Mouse (Mus musculus) heart, adult 2 months (tissue): ENCODE data around the gene Rasa2.

Experiments used
- CTCF ChIP-seq: fragments of 200-600 bp; IDR thresholded peaks from 2 replicates; pipeline ENCODE4 v1.8.1; 2022; ENCODE audit warnings: antibody characterized with exemption, mild to moderate bottlenecking, moderate library complexity
- POLR2A ChIP-seq: fragments of 200-500 bp; IDR thresholded peaks from 2 replicates; pipeline ENCODE4 v1.6.1; 2011; ENCODE audit warnings: mild to moderate bottlenecking, low read depth, low read length, control low read depth; ENCODE audit not compliant: insufficient read depth

- TF ChIP-seq CTCF = no peak
- no peak for TF ChIP-seq POLR2A
These were observed 41.0 kb upstream of the Rasa2 start for GRCm38 (mm10) chr9:96672466-96672865.
